Mouse (Mus musculus): ENCODE measurements around the gene Ccdc124. TPM values are rescaled to one million over a fixed set of nuclear protein-coding genes. Genes with fewer than 3 reads are reported as not detected.

Gene Ccdc124
- total and polyA plus RNA-seq, 3 experiments = 47.6 to 87.1 TPM; not detected in 1

DNA sequence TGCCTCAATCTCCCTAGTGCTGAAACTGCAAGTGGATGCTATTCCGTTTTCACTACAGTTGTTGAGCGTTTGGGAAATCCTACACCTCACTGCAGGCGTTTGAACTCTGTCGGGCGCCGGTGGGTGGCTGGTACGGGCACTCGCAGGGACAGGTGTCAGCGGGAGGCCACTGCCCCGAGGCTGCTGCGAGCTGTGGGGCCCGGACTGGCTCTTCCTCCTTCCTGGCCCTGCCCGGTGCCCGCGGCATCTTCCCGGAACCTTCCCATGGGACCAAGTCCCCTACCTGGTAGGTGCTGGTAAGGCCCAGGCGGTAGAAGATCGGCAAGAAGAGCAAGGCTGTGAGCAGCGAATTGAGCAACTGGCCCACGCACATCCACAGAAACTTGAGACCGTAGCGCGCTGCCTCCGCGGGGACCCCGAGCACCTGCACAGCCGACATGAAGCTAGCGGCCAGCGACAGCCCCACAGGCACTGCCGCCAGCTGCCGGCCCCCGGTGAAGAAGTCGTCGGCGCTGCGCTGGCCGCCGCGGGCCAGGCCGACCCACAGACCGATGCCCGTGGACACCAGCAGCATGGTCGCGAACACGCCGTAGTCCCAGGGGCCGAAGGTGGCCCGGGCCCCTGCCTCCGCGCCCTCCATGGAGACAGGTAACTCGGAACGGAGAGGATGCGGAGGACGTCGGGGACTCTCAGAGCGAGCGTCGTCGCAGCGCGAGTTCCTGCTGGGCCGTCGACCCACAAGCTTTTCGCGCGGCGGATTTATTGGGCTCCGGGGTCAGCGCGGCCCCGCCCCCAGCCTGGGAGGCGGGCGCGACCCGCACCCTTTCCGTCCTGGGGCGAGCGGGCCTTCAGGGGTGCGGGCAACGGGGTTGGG is 18.5 kb upstream of the Ccdc124 start, which contains the start of gene Slc5a5:
Gene Slc5a5, minus strand, starts transcription at position 736 of the 874 bp plus-strand sequence.
- no peak within 1 kb of the TSS for H3K27ac ChIP-seq (ENCODE audit: control insufficient read depth, low read depth, low read length)
- H3K27me3 ChIP-seq (ENCODE audit: control insufficient read depth in 1 of 2, insufficient read depth in 2 of 2, low read length in 2 of 2) = no peaks in the 10 kb centered on the region
- H3K79me2 ChIP-seq (ENCODE audit: control insufficient read depth, insufficient read depth, low read length, poor library complexity) = peaks cover 18% of the 10 kb centered on the region
- peaks cover 7 to 12% of the 10 kb centered on the region in 2 experiments; a peak in 3 of 4 replicates for H3K36me3 ChIP-seq (ENCODE audit: control insufficient read depth in 1 of 2, insufficient read depth in 2 of 2, low read length in 2 of 2)
- H3K9ac ChIP-seq (ENCODE audit: control insufficient read depth, low read depth, low read length, poor library complexity, severe bottlenecking) = no peak within 1 kb of the TSS
- no peak within 1 kb of the TSS for H3K4me3 ChIP-seq (ENCODE audit: control insufficient read depth in 1 of 2, insufficient read depth in 1 of 2, low read depth in 2 of 2, low read length in 2 of 2)
- H3K4me1 ChIP-seq (ENCODE audit: control insufficient read depth in 1 of 2, insufficient read depth in 2 of 2, low read length in 2 of 2) = no peaks in the 10 kb centered on the region
- H3K9me3 ChIP-seq (replicated peaks; ENCODE audit: insufficient read depth, low read length) = no peaks in the 10 kb centered on the region
- TF ChIP-seq MAFK (IDR thresholded peaks at IDR 0.05; ENCODE audit: borderline replicate concordance, low read depth, low read length) (no peak), POLR2A (IDR thresholded peaks at IDR 0.05; ENCODE audit: control insufficient read depth in 1 of 2, insufficient read depth in 1 of 2, low read depth in 1 of 2, low read length in 2 of 2, poor library complexity in 1 of 2) (0 out of 4 replicates have a peak, but pooled peaks of 1 of the 2 experiments have one; percentile 26)
- DNase-seq (ENCODE audit: low read depth, low spot score) = no peak

DNA sequence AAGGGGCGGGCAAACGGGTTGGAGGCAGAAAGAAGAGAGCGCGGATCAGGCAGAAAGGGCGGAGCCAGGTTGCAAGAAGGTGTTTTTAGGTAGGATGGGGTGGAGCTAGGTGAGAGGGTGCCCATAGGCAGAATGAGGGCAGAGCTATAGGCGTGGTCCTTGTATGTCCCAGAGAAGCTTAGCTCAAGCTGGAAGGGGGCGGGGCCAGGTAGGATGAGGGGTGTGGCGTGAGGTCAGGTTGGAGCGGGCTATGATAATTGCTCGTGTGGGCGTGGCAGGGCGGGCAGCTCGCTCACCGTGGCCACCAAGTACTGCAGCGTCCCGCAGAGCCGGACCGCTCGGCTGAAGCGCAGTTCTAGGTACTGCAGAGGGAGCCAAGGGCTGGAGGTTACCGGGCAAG is 17.6 kb upstream of the Ccdc124 start:
- Histone ChIP-seq H3K36me3 (ENCODE audit: control insufficient read depth in 1 of 2, insufficient read depth in 2 of 2, low read length in 2 of 2) (peaks cover 5 to 12% of the 10 kb centered on the region in 2 experiments; a peak in 3 of 4 replicates), H3K79me2 (ENCODE audit: control insufficient read depth, insufficient read depth, low read length, poor library complexity) (peaks cover 9% of the 10 kb centered on the region), H3K9ac (ENCODE audit: control insufficient read depth, low read depth, low read length, poor library complexity, severe bottlenecking) (no peak overlapping the region), H3K27me3 (ENCODE audit: control insufficient read depth in 1 of 2, insufficient read depth in 2 of 2, low read length in 2 of 2) (no peaks in the 10 kb centered on the region), H3K4me1 (ENCODE audit: control insufficient read depth in 1 of 2, insufficient read depth in 2 of 2, low read length in 2 of 2) (no peaks in the 10 kb centered on the region), H3K4me3 (ENCODE audit: control insufficient read depth in 1 of 2, insufficient read depth in 1 of 2, low read depth in 2 of 2, low read length in 2 of 2) (no peak overlapping the region), H3K27ac (ENCODE audit: control insufficient read depth, low read depth, low read length) (no peak overlapping the region), H3K9me3 (replicated peaks; ENCODE audit: insufficient read depth, low read length) (no peaks in the 10 kb centered on the region)
- TF ChIP-seq NRF1 (IDR thresholded peaks at IDR 0.05; ENCODE audit: insufficient read depth, low read depth, low read length, poor library complexity, severe bottlenecking) (no peak), GABPA (IDR thresholded peaks at IDR 0.05; ENCODE audit: low read depth, low read length) (no peak), MEF2A (IDR thresholded peaks at IDR 0.05; ENCODE audit: extremely low read depth, insufficient replicate concordance, low read depth, low read length, poor library complexity, severe bottlenecking) (no peak), POLR2AphosphoS5 (IDR thresholded peaks at IDR 0.05; ENCODE audit: borderline replicate concordance, low read depth, low read length) (no peak), ZKSCAN1 (IDR thresholded peaks at IDR 0.05; ENCODE audit: low read depth, low read length) (no peak), BHLHE40 (IDR thresholded peaks at IDR 0.05; ENCODE audit: borderline replicate concordance, low read depth, low read length) (no peak), CHD1 (IDR thresholded peaks at IDR 0.05; ENCODE audit: low read depth, low read length) (no peak), EP300 (IDR thresholded peaks at IDR 0.05; ENCODE audit: low read depth in 1 of 2, low read length in 2 of 2) (no peak), NELFE (IDR thresholded peaks at IDR 0.05; ENCODE audit: low read depth, low read length) (no peak), HCFC1 (IDR thresholded peaks at IDR 0.05; ENCODE audit: low read depth, low read length) (no peak), ELF1 (IDR thresholded peaks at IDR 0.05; ENCODE audit: low read depth, low read length) (no peak), POLR2AphosphoS2 (IDR thresholded peaks at IDR 0.05; ENCODE audit: low read length) (no peak)
- no peak for DNase-seq (ENCODE audit: low read depth, low spot score)

Measured in MEL (cell line).